26 mouse cellular contexts compared by ENCODE assay signal in genomic region chr7:111676483-111676882, GRCm38 (mm10).
A peak's percentile ranks its signal among the peaks of the same experiment; 100 is the strongest.
DNase-seq lines count a peak whose midpoint lies in the region; ATAC-seq and TF ChIP-seq lines count a peak whose summit lies in the region.
"Had no signal": no experiment of that assay in that cellular context is flagged by ENCODE, and none has a peak within 500 bp of the region (broad histone marks: within the 10 kb centered on the region; RNA-seq: fewer than 3 reads in every experiment).

No protein-coding gene starts in this region.

- no peak overlapping the region; the same call in 1 of the 2 replicates for H3K27ac ChIP-seq in heart, adult 2 months
- no peak overlapping the region for H3K27ac ChIP-seq in heart, embryonic 14.5 days (replicated peaks in 1 of 2; ENCODE audit: control insufficient read depth in 1 of 2, insufficient read depth in 1 of 2, low read depth in 2 of 2, low read length in 2 of 2)
- no peak overlapping the region for H3K27ac ChIP-seq in heart, embryonic 16.5 days (ENCODE audit: low read length)
- no peak overlapping the region for H3K27ac ChIP-seq in embryonic facial prominence, embryonic 10.5 days (replicated peaks)
- H3K27ac ChIP-seq: embryonic facial prominence, embryonic 13.5 days; forebrain, embryonic 12.5 days; forebrain, embryonic 15.5 days; hindbrain, embryonic 10.5 days; hindbrain, embryonic 13.5 days; intestine, embryonic 15.5 days; kidney, embryonic 15.5 days had no signal

- 59% methylated on average over 3 of the region's 3 CpGs for WGBS in heart, adult 2 months
- WGBS in heart, embryonic 14.5 days, result 34% methylated on average over 3 of the region's 3 CpGs
- 52% methylated on average over 3 of the region's 3 CpGs for WGBS in heart, embryonic 16.5 days
- WGBS in embryonic facial prominence, embryonic 10.5 days, result 81% methylated on average over 3 of the region's 3 CpGs

- peaks cover 12% of the 10 kb centered on the region for H3K4me1 ChIP-seq in heart, adult 2 months (ENCODE audit: control insufficient read depth, insufficient read depth, low read length)
- H3K4me1 ChIP-seq in heart, embryonic 14.5 days (ENCODE audit: control insufficient read depth in 2 of 2, insufficient read depth in 2 of 2, low read length in 2 of 2), result peaks cover 14 to 29% of the 10 kb centered on the region in 2 experiments
- H3K4me1 ChIP-seq in heart, embryonic 16.5 days (ENCODE audit: control insufficient read depth, insufficient read depth, low read length), result peaks cover 35% of the 10 kb centered on the region
- H3K4me1 ChIP-seq in embryonic facial prominence, embryonic 10.5 days, result peaks cover 8% of the 10 kb centered on the region; the same call in 1 of the 2 replicates
- H3K4me1 ChIP-seq: forebrain, embryonic 12.5 days; hindbrain, embryonic 10.5 days; intestine, embryonic 15.5 days; kidney, embryonic 15.5 days had no signal

- H3K9ac ChIP-seq in heart, adult 2 months (ENCODE audit: low read depth, low read length), result no peak overlapping the region
- H3K9ac ChIP-seq in heart, embryonic 14.5 days (ENCODE audit: low read length), result no peak overlapping the region
- H3K9ac ChIP-seq in heart, embryonic 16.5 days (ENCODE audit: low read length), result no peak overlapping the region
- H3K9ac ChIP-seq: embryonic facial prominence, embryonic 13.5 days; forebrain, embryonic 12.5 days; forebrain, embryonic 15.5 days; hindbrain, embryonic 13.5 days; intestine, embryonic 15.5 days; kidney, embryonic 15.5 days had no signal

- H3K27me3 ChIP-seq in heart, adult 2 months (ENCODE audit: control insufficient read depth, insufficient read depth, low read length), result no peaks in the 10 kb centered on the region
- H3K27me3 ChIP-seq in heart, embryonic 14.5 days (ENCODE audit: control insufficient read depth, insufficient read depth, low read length), result no peaks in the 10 kb centered on the region
- no peaks in the 10 kb centered on the region for H3K27me3 ChIP-seq in heart, embryonic 16.5 days (ENCODE audit: control insufficient read depth, insufficient read depth, low read length)
- no peaks in the 10 kb centered on the region for H3K27me3 ChIP-seq in embryonic facial prominence, embryonic 10.5 days (replicated peaks; ENCODE audit: low read depth, poor library complexity, severe bottlenecking)
- H3K27me3 ChIP-seq: embryonic facial prominence, embryonic 13.5 days; forebrain, embryonic 12.5 days; forebrain, embryonic 15.5 days; hindbrain, embryonic 13.5 days; intestine, embryonic 15.5 days; kidney, embryonic 15.5 days had no signal

- peaks cover 1% of the 10 kb centered on the region; the same call in 1 of the 2 replicates for H3K79me2 ChIP-seq in heart, adult 2 months (replicated peaks; ENCODE audit: control insufficient read depth, insufficient read depth, low read length)

- peak; percentile 29 for DNase-seq in adrenal gland, postnatal 14 days
- DNase-seq in adrenal gland, adult (ENCODE audit: inconsistent age in 2 of 2, low spot score in 1 of 2), result no peak
- DNase-seq in heart, adult 2 months, result peak in 1 of 2 experiments; percentile 34
- no peak for DNase-seq in heart, adult 8-10 months (ENCODE audit: low spot score)
- no peak for DNase-seq in heart, postnatal 10 days
- DNase-seq in embryonic facial prominence, embryonic 10.5 days (ENCODE audit: low spot score), result no peak
- DNase-seq: adrenal gland, postnatal 10 days; cerebellum, adult 11 months; cerebellum, adult 2 months; cerebellum, adult 9-11 months; cerebellum, postnatal 25 days; gastrocnemius, postnatal 25 days; kidney, adult 11 months; kidney, adult 8-10 months had no signal

- peak; percentile 90 for TF ChIP-seq EP300 in heart, adult 2 months (IDR thresholded peaks at IDR 0.05; ENCODE audit: insufficient read depth, low read depth, low read length)

- no peak overlapping the region for H3K4me3 ChIP-seq in heart, adult 2 months
- H3K4me3 ChIP-seq in heart, embryonic 14.5 days (ENCODE audit: control insufficient read depth in 1 of 2, insufficient read depth in 1 of 2, low read depth in 1 of 2, low read length in 2 of 2), result no peak overlapping the region
- no peak overlapping the region for H3K4me3 ChIP-seq in heart, embryonic 16.5 days (ENCODE audit: low read length)
- no peak overlapping the region for H3K4me3 ChIP-seq in embryonic facial prominence, embryonic 10.5 days
- H3K4me3 ChIP-seq: embryonic facial prominence, embryonic 13.5 days; erythroblast, embryonic 14.5 days; forebrain, embryonic 12.5 days; forebrain, embryonic 15.5 days; hindbrain, embryonic 10.5 days; hindbrain, embryonic 13.5 days; intestine, embryonic 15.5 days; kidney, embryonic 15.5 days had no signal

- no peak for TF ChIP-seq POLR2A in heart, adult 2 months (IDR thresholded peaks at IDR 0.05; ENCODE audit: insufficient read depth, low read depth, low read length)

- intact Hi-C loops in heart, adult 2 months (cut with DNase I), result loop anchor here (2.0 to 5.0 kb wide), 2 partner anchors 16 to 124 kb away; no protein-coding TSS in a partner anchor
- intact Hi-C loops in heart, postnatal 10 days (cut with DNase I), result loop anchor here (5.0 kb wide), 1 partner anchor 89 kb away; no protein-coding TSS in a partner anchor

- H3K36me3 ChIP-seq in heart, adult 2 months (ENCODE audit: control insufficient read depth, insufficient read depth, low read length), result no peaks in the 10 kb centered on the region
- H3K36me3 ChIP-seq in heart, embryonic 14.5 days (ENCODE audit: control insufficient read depth, insufficient read depth, low read length), result no peaks in the 10 kb centered on the region
- peaks cover 3% of the 10 kb centered on the region; the same call in 1 of the 2 replicates for H3K36me3 ChIP-seq in heart, embryonic 16.5 days (ENCODE audit: control insufficient read depth, insufficient read depth)
- H3K36me3 ChIP-seq in embryonic facial prominence, embryonic 10.5 days (replicated peaks), result no peaks in the 10 kb centered on the region
- H3K36me3 ChIP-seq: embryonic facial prominence, embryonic 13.5 days; forebrain, embryonic 12.5 days; forebrain, embryonic 15.5 days; hindbrain, embryonic 10.5 days; hindbrain, embryonic 13.5 days; intestine, embryonic 15.5 days; kidney, embryonic 15.5 days had no signal

- peak; percentile 58; the same call in 1 of the 2 replicates for ATAC-seq in heart, embryonic 14.5 days (ENCODE audit: insufficient number of reproducible peaks, insufficient read depth, low FRiP score, low read depth)
- ATAC-seq in heart, embryonic 16.5 days (replicated peaks; ENCODE audit: extremely low read depth, insufficient read depth, low FRiP score), result 0 out of 2 replicates have a peak, but pooled peaks have one; percentile 56
- ATAC-seq: activated CD4-positive, CD25-positive, alpha-beta regulatory T cell, adult 4 months; forebrain, embryonic 15.5 days; hindbrain, embryonic 16.5 days; intestine, embryonic 15.5 days had no signal

- no peak for TF ChIP-seq CTCF in heart, adult 2 months (IDR thresholded peaks at IDR 0.05)

- no peak overlapping the region for H3K4me2 ChIP-seq in heart, embryonic 14.5 days (ENCODE audit: low read length)
- no peak overlapping the region for H3K4me2 ChIP-seq in heart, embryonic 16.5 days (ENCODE audit: low read depth, low read length)
- H3K4me2 ChIP-seq: embryonic facial prominence, embryonic 13.5 days; forebrain, embryonic 12.5 days; forebrain, embryonic 15.5 days; hindbrain, embryonic 13.5 days; intestine, embryonic 15.5 days; kidney, embryonic 15.5 days had no signal

- peaks cover 3% of the 10 kb centered on the region; the same call in 1 of the 2 replicates for H3K9me3 ChIP-seq in heart, embryonic 14.5 days (ENCODE audit: control insufficient read depth, low read length)
- no peaks in the 10 kb centered on the region; the same call in 1 of the 2 replicates for H3K9me3 ChIP-seq in heart, embryonic 16.5 days (replicated peaks; ENCODE audit: control insufficient read depth, low read length)
- H3K9me3 ChIP-seq in embryonic facial prominence, embryonic 10.5 days, result no peaks in the 10 kb centered on the region
- H3K9me3 ChIP-seq: forebrain, embryonic 15.5 days; hindbrain, embryonic 10.5 days; hindbrain, embryonic 13.5 days; intestine, embryonic 15.5 days; kidney, embryonic 15.5 days had no signal
